Mouse (Mus musculus) CD8-positive naive resting alpha-beta T cell, adult 2 months (primary cell): ENCODE results near the gene Fam53a.

Experiments
- DNase-seq, 2 experiments: peaks; one replicate each; pipeline ENCODE4 v3.0.0; 2022; ENCODE audit warnings: low read depth in 2 of 2, low spot score in 2 of 2

The Fam53a gene

GRCm38 (mm10) chr5:33629301-33629987 is at the start of gene Fam53a, which contains the start of gene Gm9903:
Gene Fam53a (minus strand): TSS chr5:33629635.
Gene Gm9903 (plus strand): TSS chr5:33629925.
- peak; percentile 100 for DNase-seq

GRCm38 (mm10) chr5:33678244-33678643 is 48.8 kb upstream of the Fam53a start:
- DNase-seq = no peak

- no peak for DNase-seq
These were observed 46.5 kb upstream of the Fam53a start for GRCm38 (mm10) chr5:33675964-33676363.

- DNase-seq = no peak
These were observed 45.0 kb upstream of the Fam53a start for GRCm38 (mm10) chr5:33674439-33674838.

GRCm38 (mm10) chr5:33671659-33672058 is 42.2 kb upstream of the Fam53a start:
- DNase-seq = no peak

GRCm38 (mm10) chr5:33668223-33668622 is 38.8 kb upstream of the Fam53a start:
- peak; percentile 44 to 53 for DNase-seq

- no peak for DNase-seq
These were observed 29.2 kb upstream of the Fam53a start for GRCm38 (mm10) chr5:33658664-33659050.

GRCm38 (mm10) chr5:33657787-33658663 is 28.6 kb upstream of the Fam53a start, which contains the start of the genes Tacc3 and Tmem129:
Gene Tacc3 (plus strand): TSS chr5:33658128.
Gene Tmem129 (minus strand): TSS chr5:33658416.
- peak; percentile 94 for DNase-seq

- DNase-seq = no peak
These were observed 27.9 kb upstream of the Fam53a start for GRCm38 (mm10) chr5:33657251-33657786.

GRCm38 (mm10) chr5:33656739-33657138 is 27.3 kb upstream of the Fam53a start:
- DNase-seq = no peak

GRCm38 (mm10) chr5:33655251-33655840 is 25.9 kb upstream of the Fam53a start:
- DNase-seq = no peak

- no peak for DNase-seq
These were observed 25.0 kb upstream of the Fam53a start for GRCm38 (mm10) chr5:33654424-33654823.

- DNase-seq = no peak
These were observed 23.3 kb upstream of the Fam53a start for GRCm38 (mm10) chr5:33652783-33653173.

GRCm38 (mm10) chr5:33651921-33652782 is 22.7 kb upstream of the Fam53a start, which contains the start of gene Slbp:
Gene Slbp (minus strand): TSS chr5:33652574.
- DNase-seq = peak; percentile 85 to 89

GRCm38 (mm10) chr5:33651541-33651920 is 22.1 kb upstream of the Fam53a start:
- DNase-seq = no peak

GRCm38 (mm10) chr5:33651017-33651416 is 21.6 kb upstream of the Fam53a start:
- DNase-seq = no peak

GRCm38 (mm10) chr5:33640652-33641051 is 11.2 kb upstream of the Fam53a start:
- peak; percentile 29 to 53 for DNase-seq

GRCm38 (mm10) chr5:33638826-33639225 is 9.4 kb upstream of the Fam53a start:
- DNase-seq = no peak

GRCm38 (mm10) chr5:33637606-33638350 is 8.3 kb upstream of the Fam53a start:
- no peak for DNase-seq

GRCm38 (mm10) chr5:33635361-33635760 is 5.9 kb upstream of the Fam53a start:
- no peak for DNase-seq
